Mouse (Mus musculus): ENCODE measurements around the gene Rpia. TPM values are rescaled to one million over a fixed set of nuclear protein-coding genes. Genes with fewer than 3 reads are reported as not detected.

Rpia gene
- polyA plus RNA-seq, 2 experiments: 4.7 to 36.7 TPM

GRCm38 (mm10) chr6:70724722-70725121 lies 67.3 kb downstream of the Rpia start:
- no peak overlapping the region for H3K9ac ChIP-seq (replicated peaks)
- H3K4me3 ChIP-seq (ENCODE audit: insufficient read depth in 1 of 2, low read depth in 2 of 2, low read length in 2 of 2): no peak overlapping the region
- TF ChIP-seq CTCF (IDR thresholded peaks at IDR 0.05; ENCODE audit: low read depth): no peak
- no peak for TF ChIP-seq EP300 (IDR thresholded peaks at IDR 0.05; ENCODE audit: low read depth)
- 86% methylated on average over 13 of the region's 13 CpGs for WGBS (ENCODE audit: insufficient replicate concordance)
- DNase-seq (ENCODE audit: low read depth in 3 of 3, low spot score in 3 of 3) (no peak), ATAC-seq (ENCODE audit: insufficient read depth) (no peak)
- no peak overlapping the region for H3K27ac ChIP-seq
- no peaks in the 10 kb centered on the region for H3K36me3 ChIP-seq (replicated peaks; ENCODE audit: control insufficient read depth, insufficient read depth, low read depth)
- no peaks in the 10 kb centered on the region for H3K27me3 ChIP-seq (ENCODE audit: control insufficient read depth, insufficient read depth, low read length)
- H3K4me2 ChIP-seq (ENCODE audit: low read depth): no peak overlapping the region
- H3K4me1 ChIP-seq (replicated peaks; ENCODE audit: control insufficient read depth in 2 of 2, insufficient read depth in 2 of 2, low read length in 1 of 2): peaks cover 35 to 39% of the 10 kb centered on the region in 2 experiments
- no peaks in the 10 kb centered on the region for H3K9me3 ChIP-seq (ENCODE audit: control insufficient read depth, low read length)

GRCm38 (mm10) chr6:70722298-70722697 lies 69.7 kb downstream of the Rpia start:
- H3K27ac ChIP-seq: no peak overlapping the region
- no peak overlapping the region for H3K9ac ChIP-seq (replicated peaks)
- H3K36me3 ChIP-seq (replicated peaks; ENCODE audit: control insufficient read depth, insufficient read depth, low read depth): no peaks in the 10 kb centered on the region
- ATAC-seq (ENCODE audit: insufficient read depth) (no peak), DNase-seq (ENCODE audit: low read depth in 3 of 3, low spot score in 3 of 3) (no peak)
- no peak overlapping the region for H3K4me2 ChIP-seq (ENCODE audit: low read depth)
- no peak for TF ChIP-seq CTCF (IDR thresholded peaks at IDR 0.05; ENCODE audit: low read depth)
- TF ChIP-seq EP300 (IDR thresholded peaks at IDR 0.05; ENCODE audit: low read depth): no peak
- no peak overlapping the region for H3K4me3 ChIP-seq (ENCODE audit: insufficient read depth in 1 of 2, low read depth in 2 of 2, low read length in 2 of 2)
- peaks cover 17 to 19% of the 10 kb centered on the region in 2 experiments for H3K4me1 ChIP-seq (replicated peaks; ENCODE audit: control insufficient read depth in 2 of 2, insufficient read depth in 2 of 2, low read length in 1 of 2)
- no peaks in the 10 kb centered on the region for H3K9me3 ChIP-seq (ENCODE audit: control insufficient read depth, low read length)
- 79% methylated on average over 7 of the region's 7 CpGs for WGBS (ENCODE audit: insufficient replicate concordance)
- no peaks in the 10 kb centered on the region for H3K27me3 ChIP-seq (ENCODE audit: control insufficient read depth, insufficient read depth, low read length)

- no peak overlapping the region for H3K9ac ChIP-seq (replicated peaks)
- H3K4me2 ChIP-seq (ENCODE audit: low read depth): no peak overlapping the region
- H3K4me3 ChIP-seq (ENCODE audit: insufficient read depth in 1 of 2, low read depth in 2 of 2, low read length in 2 of 2): no peak overlapping the region
- H3K27me3 ChIP-seq (ENCODE audit: control insufficient read depth, insufficient read depth, low read length): no peaks in the 10 kb centered on the region
- DNase-seq (ENCODE audit: low read depth in 3 of 3, low spot score in 3 of 3): no peak
- H3K36me3 ChIP-seq (replicated peaks; ENCODE audit: control insufficient read depth, insufficient read depth, low read depth): no peaks in the 10 kb centered on the region
- no peak for ATAC-seq (ENCODE audit: insufficient read depth)
- H3K27ac ChIP-seq: no peak overlapping the region
- TF ChIP-seq EP300 (IDR thresholded peaks at IDR 0.05; ENCODE audit: low read depth) (no peak), CTCF (IDR thresholded peaks at IDR 0.05; ENCODE audit: low read depth) (no peak)
- peaks cover 0 to 7% of the 10 kb centered on the region in 2 experiments; a peak in 3 of 4 replicates for H3K4me1 ChIP-seq (replicated peaks; ENCODE audit: control insufficient read depth in 2 of 2, insufficient read depth in 2 of 2, low read length in 1 of 2)
- no peaks in the 10 kb centered on the region for H3K9me3 ChIP-seq (ENCODE audit: control insufficient read depth, low read length)
- WGBS (ENCODE audit: insufficient replicate concordance): 53% methylated on average over 2 of the region's 2 CpGs
Observed at GRCm38 (mm10) chr6:70718760-70719159, 73.3 kb downstream of the Rpia start.

GRCm38 (mm10) chr6:70718164-70718563 lies 73.9 kb downstream of the Rpia start:
- H3K27ac ChIP-seq: no peak overlapping the region
- no peak overlapping the region for H3K4me2 ChIP-seq (ENCODE audit: low read depth)
- no peak for ATAC-seq (ENCODE audit: insufficient read depth)
- 80% methylated on average over 4 of the region's 4 CpGs for WGBS (ENCODE audit: insufficient replicate concordance)
- H3K27me3 ChIP-seq (ENCODE audit: control insufficient read depth, insufficient read depth, low read length): no peaks in the 10 kb centered on the region
- peaks cover 0 to 7% of the 10 kb centered on the region in 2 experiments; a peak in 3 of 4 replicates for H3K4me1 ChIP-seq (replicated peaks; ENCODE audit: control insufficient read depth in 2 of 2, insufficient read depth in 2 of 2, low read length in 1 of 2)
- no peak overlapping the region for H3K9ac ChIP-seq (replicated peaks)
- TF ChIP-seq CTCF (IDR thresholded peaks at IDR 0.05; ENCODE audit: low read depth): no peak
- TF ChIP-seq EP300 (IDR thresholded peaks at IDR 0.05; ENCODE audit: low read depth): no peak
- H3K4me3 ChIP-seq (ENCODE audit: insufficient read depth in 1 of 2, low read depth in 2 of 2, low read length in 2 of 2): no peak overlapping the region
- no peaks in the 10 kb centered on the region for H3K9me3 ChIP-seq (ENCODE audit: control insufficient read depth, low read length)
- no peak for DNase-seq (ENCODE audit: low read depth in 3 of 3, low spot score in 3 of 3)
- H3K36me3 ChIP-seq (replicated peaks; ENCODE audit: control insufficient read depth, insufficient read depth, low read depth): no peaks in the 10 kb centered on the region

- no peak for TF ChIP-seq EP300 (IDR thresholded peaks at IDR 0.05; ENCODE audit: low read depth)
- no peak for TF ChIP-seq CTCF (IDR thresholded peaks at IDR 0.05; ENCODE audit: low read depth)
- Histone ChIP-seq H3K4me2 (ENCODE audit: low read depth) (no peak overlapping the region), H3K36me3 (replicated peaks; ENCODE audit: control insufficient read depth, insufficient read depth, low read depth) (no peaks in the 10 kb centered on the region), H3K4me1 (replicated peaks; ENCODE audit: control insufficient read depth in 2 of 2, insufficient read depth in 2 of 2, low read length in 1 of 2) (peaks cover 0 to 7% of the 10 kb centered on the region in 2 experiments; a peak in 3 of 4 replicates), H3K4me3 (ENCODE audit: insufficient read depth in 1 of 2, low read depth in 2 of 2, low read length in 2 of 2) (no peak overlapping the region), H3K9ac (replicated peaks) (no peak overlapping the region), H3K27me3 (ENCODE audit: control insufficient read depth, insufficient read depth, low read length) (no peaks in the 10 kb centered on the region), H3K27ac (no peak overlapping the region), H3K9me3 (ENCODE audit: control insufficient read depth, low read length) (no peaks in the 10 kb centered on the region)
- WGBS (ENCODE audit: insufficient replicate concordance): 68% methylated on average over 12 of the region's 12 CpGs
- DNase-seq (ENCODE audit: low read depth in 3 of 3, low spot score in 3 of 3) (no peak), ATAC-seq (ENCODE audit: insufficient read depth) (no peak; the same call in 1 of the 2 replicates)
Observed at GRCm38 (mm10) chr6:70716701-70717393, 75.2 kb downstream of the Rpia start.

Other genes starting within 250 kb of the Rpia start
- gene Eif2ak3, start 52.3 kb upstream of the Rpia start, polyA plus RNA-seq (2012; rRNA removed): 3.2 and 3.3 TPM in 2 replicates
- gene Eif2ak3, start 52.3 kb upstream of the Rpia start, polyA plus RNA-seq (2014; fragmentation: Nextera tagmentation; extraction: Ambion mirVana): 2.3 and 2.5 TPM in 2 replicates
- gene Tex37, start 126.7 kb upstream of the Rpia start, polyA plus RNA-seq (2012; rRNA removed): not detected in 2 replicates
- not detected in 2 replicates for gene Tex37, start 126.7 kb upstream of the Rpia start, polyA plus RNA-seq (2014; fragmentation: Nextera tagmentation; extraction: Ambion mirVana)
- not detected in 2 replicates for gene Foxi3, start 164.3 kb upstream of the Rpia start, polyA plus RNA-seq (2012; rRNA removed)
- gene Foxi3, start 164.3 kb upstream of the Rpia start, polyA plus RNA-seq (2014; fragmentation: Nextera tagmentation; extraction: Ambion mirVana): not detected in 2 replicates

Data from liver, embryonic 14.5 days (tissue).